Mouse (Mus musculus) CH12.LX (cell line): ENCODE measurements around the gene Glis3. TPM values are rescaled to one million over a fixed set of nuclear protein-coding genes. Genes with fewer than 3 reads are reported as not detected.

Experiments
- DNase-seq: peaks from one replicate; pipeline ENCODE4 v3.0.0-alpha.2; 2013; ENCODE audit errors: extremely low read depth
- H3K27ac ChIP-seq: 2 replicates; pipeline ENCODE4 v1.5.1; 2012; ENCODE audit warnings: low read depth, mild to moderate bottlenecking, control low read depth, moderate library complexity; ENCODE audit not compliant: insufficient read depth
- H3K27me3 ChIP-seq: replicated peaks from 2 replicates; pipeline ENCODE3; 2012; ENCODE audit warnings: inconsistent platforms
- H3K36me3 ChIP-seq, 2 experiments: replicated peaks in 1 of 2; 2 replicates each; pipeline versions ENCODE3 to v1.6.1; 2012; ENCODE audit warnings: inconsistent platforms in 1 of 2, low read length in 1 of 2, mild to moderate bottlenecking in 1 of 2, mixed read lengths in 1 of 2, moderate library complexity in 1 of 2; ENCODE audit not compliant: control insufficient read depth in 1 of 2, insufficient read depth in 1 of 2
- H3K4me1 ChIP-seq, 2 experiments: 2 replicates each; pipeline ENCODE4 v1.6.1; 2012; ENCODE audit warnings: inconsistent platforms in 1 of 2, moderate library complexity in 1 of 2; ENCODE audit not compliant: insufficient read depth in 2 of 2, control insufficient read depth in 1 of 2
- H3K4me2 ChIP-seq: 2 replicates; pipeline ENCODE4 v1.6.1; 2012; ENCODE audit warnings: low read depth, mild to moderate bottlenecking, control low read depth; ENCODE audit not compliant: poor library complexity, insufficient read depth, severe bottlenecking
- H3K4me3 ChIP-seq, 3 experiments: fragments of 150-350 bp in 1 of 3; sonication (generic) in 1 of 3; replicated peaks in 1 of 3; 2 replicates each; pipeline versions ENCODE3 to v1.5.1; 2011 to 2012; ENCODE audit warnings: low read depth in 2 of 3, low read length in 2 of 3, mild to moderate bottlenecking in 2 of 3, moderate library complexity in 2 of 3, control low read depth in 1 of 3, improper control_type of control experiment in 1 of 3, inconsistent platforms in 1 of 3, mixed read lengths in 1 of 3; ENCODE audit not compliant: poor library complexity in 1 of 3
- H3K79me2 ChIP-seq: replicated peaks from 2 replicates; pipeline ENCODE4 v1.6.1; 2012; ENCODE audit warnings: mild to moderate bottlenecking, moderate library complexity; ENCODE audit not compliant: control insufficient read depth, poor library complexity, insufficient read depth, severe bottlenecking; ENCODE audit errors: extremely low read depth
- H3K9ac ChIP-seq: 2 replicates; pipeline ENCODE4 v1.6.1; 2012; ENCODE audit warnings: low read depth, mild to moderate bottlenecking, control low read depth, moderate library complexity; ENCODE audit not compliant: insufficient read depth
- H3K9me3 ChIP-seq: replicated peaks from 2 replicates; pipeline ENCODE3; 2012; ENCODE audit warnings: low read length, inconsistent platforms, mixed read lengths
- CHD1 ChIP-seq: IDR thresholded peaks from 2 replicates; pipeline ENCODE4 v1.6.1; 2012; ENCODE audit warnings: low read depth, low read length, improper control_type of control experiment, inconsistent platforms
- CHD2 ChIP-seq: IDR thresholded peaks from 2 replicates; pipeline ENCODE4 v1.6.1; 2011; ENCODE audit warnings: low read length, improper control_type of control experiment
- CTCF ChIP-seq, 2 experiments: IDR thresholded peaks in 1 of 2; conservative IDR thresholded peaks in 1 of 2; 2 replicates each; pipeline ENCODE4 v1.5.1; 2011 to 2012; ENCODE audit warnings: low read depth in 2 of 2, low read length in 2 of 2, improper control_type of control experiment in 1 of 2, inconsistent platforms in 1 of 2, mild to moderate bottlenecking in 1 of 2, moderate library complexity in 1 of 2
- E2F4 ChIP-seq: IDR thresholded peaks from 2 replicates; pipeline ENCODE4 v1.6.1; 2011; ENCODE audit warnings: low read depth, low read length, improper control_type of control experiment; ENCODE audit not compliant: insufficient replicate concordance
- ELF1 ChIP-seq: IDR thresholded peaks from 2 replicates; pipeline ENCODE4 v1.6.1; 2014; ENCODE audit warnings: low read depth, mild to moderate bottlenecking, inconsistent platforms, low read length, improper control_type of control experiment
- EP300 ChIP-seq: IDR thresholded peaks from 2 replicates; pipeline ENCODE4 v1.6.1; 2011; ENCODE audit warnings: low read length, improper control_type of control experiment
- JUND ChIP-seq: conservative IDR thresholded peaks from 2 replicates; pipeline ENCODE4 v1.6.1; 2011; ENCODE audit warnings: low read depth, low read length, improper control_type of control experiment
- MAFK ChIP-seq: IDR thresholded peaks from 2 replicates; pipeline ENCODE4 v1.6.1; 2011; ENCODE audit warnings: low read length, improper control_type of control experiment; ENCODE audit not compliant: insufficient replicate concordance
- MAX ChIP-seq: IDR thresholded peaks from 2 replicates; pipeline ENCODE4 v1.6.1; 2011; ENCODE audit warnings: low read length, improper control_type of control experiment
- MEF2A ChIP-seq: IDR thresholded peaks from 2 replicates; pipeline ENCODE4 v1.6.1; 2014; ENCODE audit warnings: low read depth, mild to moderate bottlenecking, inconsistent platforms, low read length, improper control_type of control experiment, borderline replicate concordance
- MXI1 ChIP-seq: IDR thresholded peaks from 2 replicates; pipeline ENCODE4 v1.6.1; 2011; ENCODE audit warnings: mild to moderate bottlenecking, low read depth, low read length, improper control_type of control experiment
- MYC ChIP-seq: IDR thresholded peaks from 2 replicates; pipeline ENCODE4 v1.6.1; 2011; ENCODE audit warnings: low read depth, mild to moderate bottlenecking, improper control_type of control experiment, low read length
- NRF1 ChIP-seq: IDR thresholded peaks from 2 replicates; pipeline ENCODE4 v1.6.1; 2014; ENCODE audit warnings: low read depth, mild to moderate bottlenecking, inconsistent platforms, low read length, improper control_type of control experiment, moderate library complexity
- POLR2A ChIP-seq: IDR thresholded peaks from 2 replicates; pipeline ENCODE4 v1.6.1; 2011; ENCODE audit warnings: low read depth, mild to moderate bottlenecking, improper control_type of control experiment, low read length
- RAD21 ChIP-seq: IDR thresholded peaks from 2 replicates; pipeline ENCODE4 v1.6.1; 2011; ENCODE audit warnings: low read depth, mild to moderate bottlenecking, low read length, improper control_type of control experiment, moderate library complexity
- RCOR1 ChIP-seq: conservative IDR thresholded peaks from 2 replicates; pipeline ENCODE4 v1.6.1; 2012; ENCODE audit warnings: low read depth, mild to moderate bottlenecking, inconsistent platforms, low read length, improper control_type of control experiment
- SIN3A ChIP-seq: IDR thresholded peaks from 2 replicates; pipeline ENCODE4 v1.6.1; 2012; ENCODE audit warnings: low read length, improper control_type of control experiment, inconsistent platforms
- SMC3 ChIP-seq: IDR thresholded peaks from 2 replicates; pipeline ENCODE4 v1.6.1; 2011; ENCODE audit warnings: low read depth, low read length, improper control_type of control experiment
- ZKSCAN1 ChIP-seq: IDR thresholded peaks from 2 replicates; pipeline ENCODE4 v1.6.1; 2012; ENCODE audit warnings: low read depth, inconsistent platforms, low read length, improper control_type of control experiment, borderline replicate concordance
- ZNF384 ChIP-seq: IDR thresholded peaks from 2 replicates; pipeline ENCODE4 v1.6.1; 2012; ENCODE audit warnings: low read depth, low read length, improper control_type of control experiment, inconsistent platforms
- dilution Hi-C: fragments of 300-500 bp; cut with MboI; formaldehyde crosslinking; loops from 2 replicates; pipeline ENCODE4 v1.14.3; 2020; ENCODE audit warnings: low sequenced_read_pairs; ENCODE audit not compliant: extremely low pct_unique_long_range_greater_than_20kb, extremely low pct_ligation_motif_present
- in situ Hi-C: fragments of 300-500 bp; cut with MboI; formaldehyde crosslinking; loops from 3 replicates; pipeline ENCODE4 v1.14.3; 2019; ENCODE audit warnings: low sequenced_read_pairs, low pct_ligation_motif_present, low pct_unique_long_range_greater_than_20kb, mixed read lengths
- polyA plus RNA-seq: library from polyadenylated mRNA; unstranded; fragments of >175 nt; gene quantifications from 2 replicates; pipeline ENCODE4 v1.2.1, GENCODE M21; 2012; ENCODE audit warnings: low read depth; ENCODE audit not compliant: insufficient read length
- total RNA-seq, 2 experiments: library from RNA; depleted of rRNA; stranded (reverse); fragments of 300-350 nt in 1 of 2; fragments of >200 nt in 1 of 2; gene quantifications; 2 replicates each; pipeline ENCODE4 v1.2.3; 2012 to 2014

The Glis3 gene
- total and polyA plus RNA-seq, 3 experiments = not detected

GRCm38 (mm10) chr19:28592981-28593380 lies 86.9 kb downstream of the Glis3 start:
- Histone ChIP-seq H3K79me2 (no peaks in the 10 kb centered on the region), H3K4me2 (no peak overlapping the region), H3K27ac (no peak overlapping the region)
- dilution Hi-C loops = no loop called here
- TF ChIP-seq JUND = no peak
- no peak for TF ChIP-seq RAD21
- no peak for TF ChIP-seq SIN3A
- TF ChIP-seq, all 38 proteins: peak for 0
- Histone ChIP-seq H3K9me3 (no peaks in the 10 kb centered on the region), H3K4me1 (no peaks in the 10 kb centered on the region), H3K36me3 (no peaks in the 10 kb centered on the region), H3K9ac (no peak overlapping the region), H3K4me3 (no peak overlapping the region), H3K27me3 (no peaks in the 10 kb centered on the region)
- in situ Hi-C loops = no loop called here
- no peak for DNase-seq

GRCm38 (mm10) chr19:28591736-28592477 lies 88.0 kb downstream of the Glis3 start:
- H3K36me3 ChIP-seq = no peaks in the 10 kb centered on the region
- DNase-seq = no peak
- H3K27ac ChIP-seq = no peak overlapping the region
- no peaks in the 10 kb centered on the region for H3K27me3 ChIP-seq
- H3K79me2 ChIP-seq = no peaks in the 10 kb centered on the region
- H3K4me2 ChIP-seq = no peak overlapping the region
- H3K4me3 ChIP-seq = no peak overlapping the region
- H3K4me1 ChIP-seq = no peaks in the 10 kb centered on the region
- no peak overlapping the region for H3K9ac ChIP-seq
- dilution Hi-C loops = no loop called here
- TF ChIP-seq ZKSCAN1 (no peak), E2F4 (no peak), CHD2 (no peak), MAX (no peak), MYC (no peak), NRF1 (no peak), JUND (no peak), CHD1 (no peak), MAFK (no peak), MEF2A (no peak), EP300 (no peak), CTCF (conservative IDR thresholded peaks at IDR 0.05 in 1 of 2, IDR thresholded peaks at IDR 0.05 in 1 of 2; ENCODE audit: low read depth in 2 of 2, low read length in 2 of 2) (no peak), POLR2A (no peak), MXI1 (no peak), SMC3 (no peak), ZNF384 (no peak), ELF1 (no peak), RCOR1 (no peak)
- in situ Hi-C loops = no loop called here
- no peaks in the 10 kb centered on the region for H3K9me3 ChIP-seq
